24 mouse cellular contexts compared by ENCODE assay signal in the genomic region with DNA sequence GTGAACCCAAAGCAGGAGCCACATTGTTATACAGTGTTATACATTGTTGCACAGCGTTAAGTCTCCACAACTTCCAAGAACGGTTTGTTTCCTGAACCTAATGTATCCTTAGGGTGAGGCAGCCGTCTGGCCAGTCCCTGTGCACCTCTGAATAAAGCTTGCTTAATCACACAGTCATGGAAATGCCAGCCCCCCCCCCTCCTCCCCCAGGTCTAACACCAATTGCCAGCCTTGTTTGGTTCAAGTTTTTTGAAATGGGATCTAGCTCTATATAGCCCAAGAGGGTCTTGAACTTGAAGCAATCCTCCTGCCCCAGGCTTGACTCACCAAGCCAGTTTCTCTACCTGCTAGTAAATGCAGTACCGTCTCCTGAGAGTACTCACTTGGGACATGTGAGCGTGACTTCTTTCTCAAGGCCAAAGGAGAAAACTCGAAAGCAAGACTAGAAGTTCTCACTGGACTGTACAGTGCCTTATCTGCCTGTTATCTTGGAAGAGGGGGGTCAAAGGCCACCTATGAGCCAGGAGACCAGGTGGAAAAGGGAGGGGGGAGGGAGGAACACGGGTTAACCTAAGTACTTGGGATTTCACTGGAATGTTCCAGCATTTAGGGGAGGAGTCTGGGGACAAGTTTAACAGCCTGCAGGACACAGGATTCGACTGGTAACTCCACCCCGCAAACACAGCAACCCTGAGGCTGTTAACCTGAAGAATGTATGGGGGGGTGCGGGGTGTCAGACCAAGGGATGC. TPM values are rescaled to one million over a fixed set of nuclear protein-coding genes. Genes with fewer than 3 reads are reported as not detected.
DNase-seq lines count a peak whose midpoint lies in the region; ATAC-seq and TF ChIP-seq lines count a peak whose summit lies in the region.
"Had no signal": no experiment of that assay in that cellular context is flagged by ENCODE, and none has a peak within 500 bp of the region (broad histone marks: within the 10 kb centered on the region; RNA-seq: fewer than 3 reads in every experiment).

No protein-coding gene starts in this region.

- ATAC-seq in liver, embryonic 11.5 days (replicated peaks; ENCODE audit: low FRiP score): no peak
- ATAC-seq in inflammation-experienced regulatory T-cells, adult 6 months: no peak
- ATAC-seq in monocyte, adult 5-6 weeks (replicated peaks; ENCODE audit: insufficient number of reproducible peaks, low FRiP score, low TSS enrichment, poor library complexity, severe bottlenecking): no peak
- ATAC-seq: CD4-positive, CD25-positive, alpha-beta regulatory T cell, adult 4 months; forebrain, embryonic 14.5 days; Patski had no signal

- no peak for TF ChIP-seq POLR2A in liver, adult 2 months (IDR thresholded peaks at IDR 0.05; ENCODE audit: extremely low read depth, insufficient read depth, low read length)
- TF ChIP-seq POLR2A in lung, adult 2 months (IDR thresholded peaks at IDR 0.05; ENCODE audit: borderline replicate concordance, extremely low read depth, low read depth, low read length): no peak

- no peaks in the 10 kb centered on the region for H3K36me3 ChIP-seq in liver, adult 2 months (ENCODE audit: control insufficient read depth, insufficient read depth, low read length)
- no peaks in the 10 kb centered on the region for H3K36me3 ChIP-seq in liver, embryonic 11.5 days (ENCODE audit: control insufficient read depth, insufficient read depth, low read length)
- H3K36me3 ChIP-seq: embryonic facial prominence, embryonic 13.5 days; hindbrain, embryonic 13.5 days; limb, embryonic 13.5 days had no signal

- H3K27me3 ChIP-seq in liver, adult 2 months (ENCODE audit: control insufficient read depth, insufficient read depth, low read length): no peaks in the 10 kb centered on the region
- no peaks in the 10 kb centered on the region for H3K27me3 ChIP-seq in liver, embryonic 11.5 days (replicated peaks; ENCODE audit: control insufficient read depth, insufficient read depth, low read length)
- H3K27me3 ChIP-seq: Patski had no signal

- H3K79me2 ChIP-seq in liver, adult 2 months (ENCODE audit: control insufficient read depth, insufficient read depth, low read length): no peaks in the 10 kb centered on the region

- no peak overlapping the region for H3K27ac ChIP-seq in liver, adult 2 months (replicated peaks; ENCODE audit: insufficient read depth, low read depth, low read length)
- H3K27ac ChIP-seq in liver, embryonic 11.5 days (ENCODE audit: low read depth, low read length): no peak overlapping the region
- H3K27ac ChIP-seq: embryonic facial prominence, embryonic 13.5 days; hindbrain, embryonic 13.5 days; kidney, postnatal 0 days; limb, embryonic 13.5 days had no signal

- no peak overlapping the region for H3K9ac ChIP-seq in liver, adult 2 months (ENCODE audit: low read depth, low read length)
- no peak overlapping the region for H3K9ac ChIP-seq in liver, embryonic 11.5 days (ENCODE audit: low read depth, low read length)
- H3K9ac ChIP-seq: embryonic facial prominence, embryonic 13.5 days; hindbrain, embryonic 13.5 days; limb, embryonic 13.5 days had no signal

- no peaks in the 10 kb centered on the region; the same call in 1 of the 2 replicates for H3K4me1 ChIP-seq in liver, adult 2 months (ENCODE audit: control insufficient read depth, insufficient read depth, low read length)
- no peaks in the 10 kb centered on the region for H3K4me1 ChIP-seq in liver, embryonic 11.5 days (replicated peaks; ENCODE audit: control insufficient read depth, insufficient read depth, low read length)
- H3K4me1 ChIP-seq in lung, adult 2 months (ENCODE audit: control insufficient read depth, insufficient read depth, low read length): peaks cover 5% of the 10 kb centered on the region; the same call in 1 of the 2 replicates

- H3K4me2 ChIP-seq in liver, embryonic 11.5 days: no peak overlapping the region
- H3K4me2 ChIP-seq: embryonic facial prominence, embryonic 13.5 days; hindbrain, embryonic 13.5 days; limb, embryonic 13.5 days had no signal

- no peak overlapping the region for H3K4me3 ChIP-seq in liver, adult 2 months (ENCODE audit: insufficient read depth, low read depth, low read length)
- no peak overlapping the region for H3K4me3 ChIP-seq in liver, embryonic 11.5 days (ENCODE audit: low read depth, low read length)
- no peak overlapping the region for H3K4me3 ChIP-seq in lung, adult 2 months (replicated peaks; ENCODE audit: extremely low read depth, low read depth, low read length)
- H3K4me3 ChIP-seq: embryonic facial prominence, embryonic 13.5 days; hindbrain, embryonic 13.5 days; limb, embryonic 13.5 days had no signal

- WGBS in liver, adult 2 months: 68% methylated on average over 10 of the region's 10 CpGs
- WGBS in liver, embryonic 11.5 days: 61% methylated on average over 10 of the region's 10 CpGs
- 52% methylated on average over 10 of the region's 10 CpGs for WGBS in lung, adult 2 months

- peak; percentile 2 for DNase-seq in liver, adult 2 months (ENCODE audit: extremely low read depth, low read depth, low spot score)
- no peak for DNase-seq in liver, embryonic 11.5 days (ENCODE audit: low spot score)
- peak; percentile 34 for DNase-seq in lung, adult 2 months
- DNase-seq in lung, postnatal 25 days (ENCODE audit: low spot score): peak; percentile 74
- DNase-seq in yolk sac, embryonic 10.5 days (ENCODE audit: low spot score): peak; percentile 83
- no peak for DNase-seq in cerebellum, postnatal 10 days
- DNase-seq: kidney, adult 11 months; layer of hippocampus, postnatal 36 days; thymus, postnatal 36 days had no signal

- no peaks in the 10 kb centered on the region for H3K9me3 ChIP-seq in liver, embryonic 11.5 days (ENCODE audit: control insufficient read depth, low read length)
- H3K9me3 ChIP-seq: embryonic facial prominence, embryonic 13.5 days; hindbrain, embryonic 13.5 days; limb, embryonic 13.5 days had no signal

- no peak for TF ChIP-seq CTCF in liver, adult 2 months (IDR thresholded peaks at IDR 0.05; ENCODE audit: low read depth, low read length)
- no peak for TF ChIP-seq CTCF in lung, adult 2 months (IDR thresholded peaks at IDR 0.05; ENCODE audit: insufficient read depth, low read length)

RNA-seq across cellular contexts. Expression of a gene that starts 14.9 kb away (rescaled TPM):
- total RNA-seq in liver, adult 2 months (2014; rRNA removed): not detected in 2 replicates
- not detected in 2 replicates for polyA plus RNA-seq in liver, adult 2 months (2012; rRNA removed)
- polyA plus RNA-seq in liver, embryonic 11.5 days (2014; fragmentation: Nextera tagmentation; extraction: Ambion mirVana): not detected in 2 replicates
- not detected in 2 replicates for polyA plus RNA-seq in lung, adult 2 months (2012; rRNA removed)
- not detected for polyA plus RNA-seq in inflammation-experienced regulatory T-cells, adult 6 months (2017; shearing (Covaris generic))
- total RNA-seq in monocyte, adult 5-6 weeks (2017): not detected in 3 replicates
- total RNA-seq: gastrocnemius, postnatal 4 days; layer of hippocampus, adult 18-20 months; layer of hippocampus, postnatal 36 days; left cerebral cortex, postnatal 14 days; midbrain, postnatal 0 days had no signal
- polyA plus RNA-seq: CD4-positive, CD25-positive, alpha-beta regulatory T cell, adult 4 months; embryonic facial prominence, embryonic 13.5 days; forebrain, embryonic 14.5 days; heart, postnatal 0 days; hindbrain, embryonic 13.5 days; kidney, postnatal 0 days; limb, embryonic 13.5 days; liver, embryonic 16.5 days; midbrain, postnatal 0 days; Patski had no signal

RNA-seq across cellular contexts. Expression of a gene that starts 23.0 kb away (rescaled TPM):
- total RNA-seq in liver, adult 2 months (2014; rRNA removed): 7.0 and 8.0 TPM in 2 replicates
- polyA plus RNA-seq in liver, adult 2 months (2012; rRNA removed): 5.6 and 6.0 TPM in 2 replicates
- polyA plus RNA-seq in liver, embryonic 11.5 days (2014; fragmentation: Nextera tagmentation; extraction: Ambion mirVana): 0.66 and 0.68 TPM in 2 replicates
- 223 and 227 TPM in 2 replicates for polyA plus RNA-seq in lung, adult 2 months (2012; rRNA removed)
- polyA plus RNA-seq in inflammation-experienced regulatory T-cells, adult 6 months (2017; shearing (Covaris generic)): not detected
- not detected in 3 replicates for total RNA-seq in monocyte, adult 5-6 weeks (2017)
- polyA plus RNA-seq: CD4-positive, CD25-positive, alpha-beta regulatory T cell, adult 4 months had no signal

RNA-seq across cellular contexts. Expression of a gene that starts 54.6 kb away (rescaled TPM):
- 8.6 and 12.7 TPM in 2 replicates for total RNA-seq in liver, adult 2 months (2014; rRNA removed)
- 31.4 and 34.3 TPM in 2 replicates for polyA plus RNA-seq in liver, adult 2 months (2012; rRNA removed)
- 36.4 and 39.2 TPM in 2 replicates for polyA plus RNA-seq in liver, embryonic 11.5 days (2014; fragmentation: Nextera tagmentation; extraction: Ambion mirVana)
- polyA plus RNA-seq in lung, adult 2 months (2012; rRNA removed): 42.0 and 51.9 TPM in 2 replicates
- 10 to 100 TPM; 66.6 to 71.2 (median 69.7) TPM for polyA plus RNA-seq in inflammation-experienced regulatory T-cells, adult 6 months (2017; shearing (Covaris generic))
- 33.2 to 49.0 TPM (median 42.5 TPM) in 3 replicates for total RNA-seq in monocyte, adult 5-6 weeks (2017)

RNA-seq across cellular contexts. Expression of a gene that starts 57.2 kb away (rescaled TPM):
- 0.07 and 0.28 TPM in 2 replicates for total RNA-seq in liver, adult 2 months (2014; rRNA removed)
- 0.04 TPM in 1 of 2 replicates, not detected in the other for polyA plus RNA-seq in liver, adult 2 months (2012; rRNA removed)
- 2.7 TPM in 2 replicates for polyA plus RNA-seq in liver, embryonic 11.5 days (2014; fragmentation: Nextera tagmentation; extraction: Ambion mirVana)
- 0.15 and 0.18 TPM in 2 replicates for polyA plus RNA-seq in lung, adult 2 months (2012; rRNA removed)
- 1 to 10 TPM in 1 of 3 experiments, under 1 TPM in 2; 0.16 to 2.1 (median 0.93) TPM for polyA plus RNA-seq in inflammation-experienced regulatory T-cells, adult 6 months (2017; shearing (Covaris generic))
- 0.75 to 2.0 TPM (median 1.0 TPM) in 3 replicates for total RNA-seq in monocyte, adult 5-6 weeks (2017)

Comparison
In these comparisons a context has a peak if more than half of its experiments do, and no peak if none do; other contexts are left out.
1. DNase-seq: peak in liver, adult 2 months (single experiment), lung, adult 2 months (single experiment), lung, postnatal 25 days (single experiment) and yolk sac, embryonic 10.5 days (single experiment); none in liver, embryonic 11.5 days (single experiment) and cerebellum, postnatal 10 days (0 of 2).
2. RNA of a gene that starts 23.0 kb away (polyA plus RNA-seq): 223 to 227 TPM in lung, adult 2 months; 5.6 to 6.0 TPM in liver, adult 2 months, 0.66 to 0.68 TPM in liver, embryonic 11.5 days and not detected in inflammation-experienced regulatory T-cells, adult 6 months; every median in the first group is over 10 times any median in the second.